Mouse (Mus musculus) limb, embryonic 10.5 days (tissue): ENCODE measurements around the gene Nme8. TPM values are rescaled to one million over a fixed set of nuclear protein-coding genes. Genes with fewer than 3 reads are reported as not detected.

Experiments
- DNase-seq: peaks from one replicate; pipeline ENCODE4 v3.0.0-alpha.2; 2017; ENCODE audit warnings: low spot score
- H3K27ac ChIP-seq: fragments of 300-500 bp; sonication (generic); 2 replicates; pipeline ENCODE4 v1.5.1; 2016; ENCODE audit warnings: mild to moderate bottlenecking
- H3K27me3 ChIP-seq: fragments of 300-500 bp; sonication (generic); 2 replicates; pipeline ENCODE4 v1.6.1; 2016; ENCODE audit warnings: low read depth, mild to moderate bottlenecking; ENCODE audit not compliant: poor library complexity, severe bottlenecking
- H3K36me3 ChIP-seq: fragments of 300-500 bp; sonication (generic); 2 replicates; pipeline ENCODE4 v1.6.1; 2016; ENCODE audit warnings: mild to moderate bottlenecking, moderate library complexity
- H3K4me1 ChIP-seq: fragments of 300-500 bp; sonication (generic); 2 replicates; pipeline ENCODE4 v1.6.1; 2016
- H3K4me3 ChIP-seq: fragments of 300-500 bp; sonication (generic); 2 replicates; pipeline ENCODE4 v1.5.1; 2016; ENCODE audit warnings: mild to moderate bottlenecking, moderate library complexity
- H3K9me3 ChIP-seq: fragments of 300-500 bp; sonication (generic); replicated peaks from 2 replicates; pipeline ENCODE4 v1.6.1; 2016; ENCODE audit warnings: mild to moderate bottlenecking
- WGBS: fragments of 180-500 bp; shearing (Covaris S2); methylation state at CpG from one replicate; pipeline ENCODE4 v1.1.7; 2016; 5-methylcytosine and 5-hydroxymethylcytosine counted together
- polyA plus RNA-seq: library from polyadenylated mRNA; unstranded; fragments of >200 nt; fragmentation: Nextera tagmentation; extraction: Ambion mirVana; gene quantifications from 2 replicates; pipeline ENCODE4 v1.2.1, GENCODE M21; 2016

The Nme8 gene
- not detected in 2 replicates for polyA plus RNA-seq

- Histone ChIP-seq H3K27ac (no peak within 1 kb of the TSS), H3K4me1 (peaks cover 6% of the 10 kb centered on the region), H3K9me3 (no peaks in the 10 kb centered on the region), H3K27me3 (peaks cover 8% of the 10 kb centered on the region; the same call in 1 of the 2 replicates), H3K36me3 (no peaks in the 10 kb centered on the region), H3K4me3 (no peak within 1 kb of the TSS)
- 21% methylated on average over 7 of the region's 7 CpGs for whole genome bisulfite sequencing
- DNase-seq, result peak; percentile 33
These were observed at the start of gene Nme8 for GRCm38 (mm10) chr13:19697790-19698189. Gene Nme8 (minus strand): TSS chr13:19697794.

DNA sequence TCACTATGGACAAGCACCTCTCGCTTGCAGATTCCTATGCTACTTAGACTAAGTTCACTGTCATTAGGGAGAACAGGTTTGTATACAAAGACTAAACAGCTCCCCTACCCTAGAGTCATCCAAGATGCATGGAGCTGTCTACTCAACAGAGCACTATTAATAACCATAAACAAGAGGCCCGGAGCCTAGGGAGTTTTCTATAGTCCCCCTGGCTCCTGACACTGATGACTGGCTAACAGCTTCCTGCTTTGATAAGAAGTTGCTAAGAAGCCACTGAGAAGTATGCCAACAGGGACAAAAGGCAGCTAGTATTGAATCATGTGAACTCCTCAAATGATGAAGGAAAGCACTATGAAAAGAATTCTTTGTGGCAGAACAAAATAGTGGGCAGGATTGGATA is 48.1 kb upstream of the Nme8 start:
- H3K27me3 ChIP-seq, result no peaks in the 10 kb centered on the region

GRCm38 (mm10) chr13:19744536-19744935 is 46.9 kb upstream of the Nme8 start:
- Histone ChIP-seq H3K27me3 (no peaks in the 10 kb centered on the region), H3K36me3 (no peaks in the 10 kb centered on the region), H3K9me3 (no peaks in the 10 kb centered on the region), H3K27ac (no peak overlapping the region), H3K4me1 (no peaks in the 10 kb centered on the region), H3K4me3 (no peak overlapping the region)
- DNase-seq, result no peak
- WGBS, result 91% methylated on average over 5 of the region's 5 CpGs

More for the DNA sequence above, 48.1 kb upstream of the Nme8 start:
- WGBS, result 82% methylated on average over 2 of the region's 2 CpGs
- DNase-seq, result no peak
- no peak overlapping the region for H3K4me3 ChIP-seq
- no peaks in the 10 kb centered on the region for H3K36me3 ChIP-seq
- H3K9me3 ChIP-seq, result no peaks in the 10 kb centered on the region
- H3K4me1 ChIP-seq, result no peaks in the 10 kb centered on the region
- no peak overlapping the region for H3K27ac ChIP-seq

- DNase-seq, result no peak
- Histone ChIP-seq H3K27me3 (no peaks in the 10 kb centered on the region), H3K36me3 (no peaks in the 10 kb centered on the region), H3K4me3 (no peak overlapping the region), H3K9me3 (no peaks in the 10 kb centered on the region), H3K4me1 (no peaks in the 10 kb centered on the region), H3K27ac (no peak overlapping the region)
- 88% methylated on average over 5 of the region's 5 CpGs for WGBS
These were observed 37.0 kb upstream of the Nme8 start for GRCm38 (mm10) chr13:19734597-19734996.

DNA sequence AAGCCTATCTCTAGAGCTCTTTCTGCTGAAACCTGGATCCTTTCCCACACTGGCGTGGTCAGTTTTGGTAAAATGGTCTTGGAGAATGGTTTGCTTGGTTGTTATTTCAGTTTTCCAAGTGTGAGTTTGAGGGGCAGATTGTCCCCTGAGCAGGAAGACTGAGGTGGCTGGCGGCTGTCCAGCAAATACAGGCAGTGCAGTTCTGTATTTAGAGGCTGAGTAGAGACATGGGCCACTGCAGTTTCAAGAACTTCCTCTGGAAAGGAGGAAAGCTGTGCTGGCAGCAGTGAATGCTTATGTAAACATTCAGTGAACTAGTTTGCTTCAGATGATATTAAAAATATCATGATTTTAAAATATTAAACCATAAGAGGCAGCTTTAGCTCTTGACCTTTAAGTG is 33.2 kb upstream of the Nme8 start:
- Histone ChIP-seq H3K9me3 (no peaks in the 10 kb centered on the region), H3K27ac (no peak overlapping the region), H3K36me3 (no peaks in the 10 kb centered on the region), H3K4me3 (no peak overlapping the region), H3K27me3 (no peaks in the 10 kb centered on the region), H3K4me1 (no peaks in the 10 kb centered on the region)
- WGBS, result 83% methylated on average over 2 of the region's 2 CpGs
- DNase-seq, result no peak

DNA sequence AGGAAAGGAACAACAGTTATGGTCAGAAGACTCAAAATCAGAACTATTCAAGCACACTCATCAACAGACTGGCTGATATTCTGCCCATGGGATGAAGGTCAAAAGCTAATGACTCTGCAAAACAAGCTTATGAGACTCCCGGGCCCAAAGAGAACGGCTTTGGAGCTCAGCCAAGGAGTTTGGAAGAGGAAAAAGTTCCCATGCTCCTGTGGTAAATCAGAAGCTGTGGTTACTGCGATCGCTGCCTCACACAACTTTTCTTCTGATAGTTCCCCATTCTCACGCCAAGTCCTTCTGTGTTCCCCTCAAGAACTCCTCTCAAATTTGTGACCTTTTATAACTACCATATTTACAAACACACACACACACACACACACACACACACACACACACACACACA is 21.4 kb upstream of the Nme8 start:
- 93% methylated on average over 5 of the region's 5 CpGs for WGBS
- Histone ChIP-seq H3K4me3 (no peak overlapping the region), H3K9me3 (no peaks in the 10 kb centered on the region), H3K27ac (no peak overlapping the region), H3K27me3 (no peaks in the 10 kb centered on the region), H3K4me1 (no peaks in the 10 kb centered on the region), H3K36me3 (no peaks in the 10 kb centered on the region)
- no peak for DNase-seq

DNA sequence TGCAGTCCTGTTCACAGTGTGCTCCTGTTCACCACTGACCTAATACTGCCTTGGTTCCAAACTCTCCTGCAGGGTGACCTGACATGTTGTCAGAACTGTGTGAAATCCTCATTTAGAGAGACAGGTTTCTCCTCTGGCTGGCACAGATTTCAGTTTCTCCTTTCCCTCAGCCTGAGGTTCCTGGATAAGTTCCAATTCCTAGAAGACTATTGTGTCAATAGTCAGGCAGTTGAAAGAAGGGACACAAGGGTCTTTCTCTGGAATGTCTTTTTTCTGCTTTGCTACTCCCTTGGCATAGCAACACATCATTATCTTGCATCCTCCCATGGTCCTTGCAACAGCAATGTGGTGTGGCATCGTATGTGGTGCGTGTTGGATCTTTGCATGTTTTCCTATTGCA is 19.6 kb upstream of the Nme8 start:
- no peak overlapping the region for H3K27ac ChIP-seq

DNA sequence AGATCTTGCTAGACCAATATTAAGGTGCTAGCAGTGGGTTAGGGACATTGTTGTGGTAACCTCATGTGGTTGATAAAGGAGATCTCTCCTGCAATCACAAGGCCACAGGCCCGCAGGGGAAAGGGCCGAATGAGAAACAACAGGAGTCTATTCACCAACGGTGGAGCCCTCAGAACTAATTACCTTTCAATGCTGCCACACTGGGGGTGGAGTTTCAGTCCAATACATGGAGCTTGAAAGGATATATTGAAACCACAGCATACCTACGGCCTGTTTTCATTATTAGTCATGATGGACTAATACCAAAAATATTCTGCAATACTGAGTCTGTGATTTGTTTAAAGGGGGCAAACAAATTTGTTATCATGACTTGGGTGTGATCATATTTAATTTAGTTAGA is 6.2 kb upstream of the Nme8 start:
- Histone ChIP-seq H3K27me3 (no peaks in the 10 kb centered on the region), H3K36me3 (no peaks in the 10 kb centered on the region), H3K4me3 (no peak overlapping the region), H3K27ac (no peak overlapping the region), H3K9me3 (no peaks in the 10 kb centered on the region), H3K4me1 (no peaks in the 10 kb centered on the region)
- DNase-seq, result no peak
- 72% methylated on average over 4 of the region's 4 CpGs for WGBS

More for the DNA sequence above, 19.6 kb upstream of the Nme8 start:
- DNase-seq, result no peak
- no peaks in the 10 kb centered on the region for H3K9me3 ChIP-seq
- H3K4me3 ChIP-seq, result no peak overlapping the region
- H3K27me3 ChIP-seq, result no peaks in the 10 kb centered on the region
- no peaks in the 10 kb centered on the region for H3K36me3 ChIP-seq
- no peaks in the 10 kb centered on the region for H3K4me1 ChIP-seq
- WGBS, result 86% methylated on average over 2 of the region's 2 CpGs

- H3K36me3 ChIP-seq, result no peaks in the 10 kb centered on the region
- H3K4me1 ChIP-seq, result peaks cover 6% of the 10 kb centered on the region
- 82% methylated on average over 11 of the region's 11 CpGs for WGBS
- H3K9me3 ChIP-seq, result no peaks in the 10 kb centered on the region
- peaks cover 8% of the 10 kb centered on the region; the same call in 1 of the 2 replicates for H3K27me3 ChIP-seq
- H3K27ac ChIP-seq, result no peak overlapping the region
- DNase-seq, result no peak
- no peak overlapping the region for H3K4me3 ChIP-seq
These were observed 4.0 kb upstream of the Nme8 start for GRCm38 (mm10) chr13:19701443-19702078.

DNA sequence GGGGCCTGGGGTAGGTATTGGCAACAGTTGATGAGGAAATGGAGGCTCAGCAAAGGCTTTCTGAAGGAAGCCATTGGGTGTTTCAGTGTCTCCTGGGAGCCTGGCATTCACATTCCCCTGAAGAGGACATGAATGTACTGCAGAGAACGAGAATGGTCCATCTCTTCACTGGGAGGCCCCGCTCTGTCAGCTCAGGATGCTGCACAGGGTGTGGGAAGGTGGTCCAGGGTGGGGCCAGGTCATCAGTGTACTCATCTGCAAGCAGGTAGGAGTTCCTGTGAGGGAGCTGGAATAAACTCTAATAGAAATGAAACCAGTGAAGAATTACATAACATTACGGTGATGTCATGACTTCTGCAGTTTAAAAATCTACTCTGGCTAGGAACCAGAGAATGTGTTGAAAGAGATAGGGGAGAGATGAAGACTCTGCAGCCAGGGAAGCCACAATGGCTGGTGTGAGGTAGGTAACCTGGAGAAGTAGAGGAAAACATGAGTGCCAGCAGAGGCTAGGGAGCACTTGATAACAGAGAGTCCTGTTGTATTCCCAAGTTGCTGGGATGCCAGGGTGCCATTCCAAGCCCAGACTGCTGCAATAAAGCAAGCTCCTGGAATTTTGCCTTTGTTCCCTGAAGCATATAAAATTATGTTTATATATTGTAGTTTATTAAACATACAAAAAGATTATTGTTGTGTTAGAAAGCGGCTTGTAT is 3.3 kb upstream of the Nme8 start:
- H3K27ac ChIP-seq, result no peak overlapping the region
- peaks cover 8% of the 10 kb centered on the region; the same call in 1 of the 2 replicates for H3K27me3 ChIP-seq
- DNase-seq, result no peak
- peaks cover 6% of the 10 kb centered on the region for H3K4me1 ChIP-seq
- no peak overlapping the region for H3K4me3 ChIP-seq
- no peaks in the 10 kb centered on the region for H3K9me3 ChIP-seq
- 87% methylated on average over 4 of the region's 4 CpGs for WGBS
- H3K36me3 ChIP-seq, result no peaks in the 10 kb centered on the region

DNA sequence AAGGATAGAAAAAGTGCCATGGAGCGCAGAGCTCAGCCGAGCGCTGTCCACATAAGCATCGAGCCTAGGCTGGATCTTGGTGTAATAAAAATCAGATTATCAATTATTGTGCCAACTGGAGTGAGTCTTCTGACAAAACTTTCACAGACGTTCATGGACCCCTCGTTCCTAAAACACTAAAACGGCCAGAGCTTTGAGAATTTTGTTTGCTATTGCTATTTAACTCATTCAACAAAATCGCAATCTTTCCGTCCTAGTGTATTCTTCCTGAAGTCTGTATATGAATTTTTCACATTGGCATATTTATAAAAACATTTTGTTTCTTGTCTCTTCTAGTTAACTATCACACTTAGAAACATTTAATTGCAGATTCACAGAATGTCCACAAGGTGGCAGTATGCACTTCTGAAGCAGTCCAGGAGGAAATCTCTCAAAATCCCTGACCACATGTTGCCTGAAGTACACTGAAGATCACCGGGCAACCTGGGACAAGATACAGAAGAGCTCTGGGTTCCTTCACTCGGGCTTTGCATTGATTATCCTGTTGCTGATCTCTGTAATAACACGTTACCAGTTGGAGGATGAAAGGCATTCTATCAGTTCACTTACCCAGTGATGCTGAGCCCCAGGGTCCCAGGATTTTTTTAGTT is 1.1 kb upstream of the Nme8 start:
- Histone ChIP-seq H3K36me3 (no peaks in the 10 kb centered on the region), H3K9me3 (no peaks in the 10 kb centered on the region), H3K4me1 (peaks cover 6% of the 10 kb centered on the region), H3K27me3 (peaks cover 8% of the 10 kb centered on the region; the same call in 1 of the 2 replicates), H3K27ac (no peak overlapping the region), H3K4me3 (no peak overlapping the region)
- peak; percentile 34 for DNase-seq
- WGBS, result 28% methylated on average over 12 of the region's 12 CpGs

GRCm38 (mm10) chr13:19690417-19690816 is 7.2 kb downstream of the Nme8 start:
- 90% methylated on average over 6 of the region's 6 CpGs for WGBS
- Histone ChIP-seq H3K27me3 (no peaks in the 10 kb centered on the region), H3K27ac (no peak overlapping the region), H3K36me3 (no peaks in the 10 kb centered on the region), H3K4me3 (no peak overlapping the region), H3K4me1 (no peaks in the 10 kb centered on the region), H3K9me3 (no peaks in the 10 kb centered on the region)
- DNase-seq, result no peak

GRCm38 (mm10) chr13:19689971-19690370 is 7.6 kb downstream of the Nme8 start:
- Histone ChIP-seq H3K4me3 (no peak overlapping the region), H3K27ac (no peak overlapping the region), H3K36me3 (no peaks in the 10 kb centered on the region), H3K27me3 (no peaks in the 10 kb centered on the region), H3K4me1 (no peaks in the 10 kb centered on the region), H3K9me3 (no peaks in the 10 kb centered on the region)
- 79% methylated on average over 3 of the region's 3 CpGs for WGBS
- DNase-seq, result no peak
